Comparison of ENCODE assay signal across 10 mouse cellular contexts in genomic region chr9:107571534-107572326, GRCm38 (mm10). TPM values are rescaled to one million over a fixed set of nuclear protein-coding genes. Genes with fewer than 3 reads are reported as not detected.
DNase-seq lines count a peak whose midpoint lies in the region; ATAC-seq lines count a peak whose summit lies in the region.
"Had no signal": no experiment of that assay in that cellular context is flagged by ENCODE, and none has a peak within 500 bp of the region (broad histone marks: within the 10 kb centered on the region; RNA-seq: fewer than 3 reads in every experiment).

No protein-coding gene starts in this region.

- intact Hi-C loops in heart, postnatal 14 days (cut with DNase I): no loop called here

- no peak for ATAC-seq in heart, embryonic 11.5 days (replicated peaks; ENCODE audit: insufficient number of reproducible peaks, low FRiP score, low TSS enrichment)
- ATAC-seq in embryonic facial prominence, embryonic 14.5 days (ENCODE audit: low read depth): no peak
- ATAC-seq in limb, embryonic 13.5 days (ENCODE audit: low FRiP score, low read depth): no peak
- ATAC-seq in midbrain, embryonic 13.5 days: no peak

- no peak for DNase-seq in heart, postnatal 14 days
- DNase-seq in embryonic facial prominence, embryonic 14.5 days (ENCODE audit: low spot score): no peak
- no peak for DNase-seq in gastrocnemius, postnatal 25 days
- no peak for DNase-seq in right cerebral cortex, postnatal 4 days
- no peak for DNase-seq in retina, embryonic 14.5 days (ENCODE audit: low spot score)

- H3K27me3 ChIP-seq in heart, embryonic 11.5 days (ENCODE audit: control insufficient read depth, insufficient read depth, low read length): no peaks in the 10 kb centered on the region
- no peaks in the 10 kb centered on the region for H3K27me3 ChIP-seq in embryonic facial prominence, embryonic 14.5 days (replicated peaks; ENCODE audit: control insufficient read depth, insufficient read depth, low read length)
- no peaks in the 10 kb centered on the region for H3K27me3 ChIP-seq in limb, embryonic 13.5 days
- no peaks in the 10 kb centered on the region for H3K27me3 ChIP-seq in midbrain, embryonic 13.5 days
- H3K27me3 ChIP-seq: CH12.LX had no signal

- peaks cover 38% of the 10 kb centered on the region for H3K4me1 ChIP-seq in heart, embryonic 11.5 days (ENCODE audit: control insufficient read depth, insufficient read depth, low read length)
- H3K4me1 ChIP-seq in embryonic facial prominence, embryonic 14.5 days (ENCODE audit: control insufficient read depth, insufficient read depth, low read length): peaks cover 28% of the 10 kb centered on the region
- peaks cover 56% of the 10 kb centered on the region for H3K4me1 ChIP-seq in limb, embryonic 13.5 days
- peaks cover 51% of the 10 kb centered on the region for H3K4me1 ChIP-seq in midbrain, embryonic 13.5 days (replicated peaks)

- H3K27ac ChIP-seq in heart, embryonic 11.5 days (ENCODE audit: low read depth, low read length): no peak overlapping the region
- no peak overlapping the region for H3K27ac ChIP-seq in embryonic facial prominence, embryonic 14.5 days (replicated peaks; ENCODE audit: low read depth, low read length)
- no peak overlapping the region for H3K27ac ChIP-seq in limb, embryonic 13.5 days
- H3K27ac ChIP-seq in midbrain, embryonic 13.5 days: peak overlapping the region; percentile 14; the same call in 1 of the 2 replicates

- peak overlapping the region; percentile 93 for H3K4me2 ChIP-seq in heart, embryonic 11.5 days
- H3K4me2 ChIP-seq in embryonic facial prominence, embryonic 14.5 days (ENCODE audit: low read depth, low read length): no peak overlapping the region
- H3K4me2 ChIP-seq in limb, embryonic 13.5 days (replicated peaks): peak overlapping the region; percentile 89
- H3K4me2 ChIP-seq in midbrain, embryonic 13.5 days (replicated peaks): peak overlapping the region; percentile 96

- no peaks in the 10 kb centered on the region for H3K9me3 ChIP-seq in heart, embryonic 11.5 days (replicated peaks; ENCODE audit: control insufficient read depth, low read length)
- no peaks in the 10 kb centered on the region for H3K9me3 ChIP-seq in embryonic facial prominence, embryonic 14.5 days (ENCODE audit: control insufficient read depth, low read length)
- H3K9me3 ChIP-seq in limb, embryonic 13.5 days: no peaks in the 10 kb centered on the region
- H3K9me3 ChIP-seq in midbrain, embryonic 13.5 days: no peaks in the 10 kb centered on the region

- H3K36me3 ChIP-seq in heart, embryonic 11.5 days (ENCODE audit: control insufficient read depth, insufficient read depth, low read length): peaks cover 20% of the 10 kb centered on the region
- peaks cover 44% of the 10 kb centered on the region for H3K36me3 ChIP-seq in embryonic facial prominence, embryonic 14.5 days (ENCODE audit: control insufficient read depth, insufficient read depth, low read length)
- H3K36me3 ChIP-seq in limb, embryonic 13.5 days: peaks cover 47% of the 10 kb centered on the region
- peaks cover 44% of the 10 kb centered on the region for H3K36me3 ChIP-seq in midbrain, embryonic 13.5 days

- H3K4me3 ChIP-seq in heart, embryonic 11.5 days (ENCODE audit: low read depth, low read length): peak overlapping the region; percentile 85
- H3K4me3 ChIP-seq in embryonic facial prominence, embryonic 14.5 days (ENCODE audit: low read depth, low read length): no peak overlapping the region
- H3K4me3 ChIP-seq in limb, embryonic 13.5 days: peak overlapping the region; percentile 73
- H3K4me3 ChIP-seq in midbrain, embryonic 13.5 days (replicated peaks): peak overlapping the region; percentile 71; the same call in 1 of the 2 replicates
- H3K4me3 ChIP-seq: myocyte had no signal

- peak overlapping the region; percentile 40; the same call in 1 of the 2 replicates for H3K9ac ChIP-seq in heart, embryonic 11.5 days (ENCODE audit: low read depth, low read length)
- H3K9ac ChIP-seq in embryonic facial prominence, embryonic 14.5 days (ENCODE audit: low read depth, low read length): 0 out of 2 replicates have a peak overlapping the region, but pooled peaks have one; percentile 20
- peak overlapping the region; percentile 83; the same call in 1 of the 2 replicates for H3K9ac ChIP-seq in limb, embryonic 13.5 days
- peak overlapping the region; percentile 34; the same call in 1 of the 2 replicates for H3K9ac ChIP-seq in midbrain, embryonic 13.5 days (replicated peaks)

- WGBS in heart, embryonic 11.5 days (ENCODE audit: insufficient replicate concordance): 86% methylated on average over 22 of the region's 22 CpGs
- 95% methylated on average over 22 of the region's 22 CpGs for WGBS in embryonic facial prominence, embryonic 14.5 days
- WGBS in limb, embryonic 13.5 days: 95% methylated on average over 22 of the region's 22 CpGs
- 94% methylated on average over 22 of the region's 22 CpGs for WGBS in midbrain, embryonic 13.5 days

RNA-seq across cellular contexts. Expression of gene Hyal2, which starts 4.0 kb away (rescaled TPM):
- 105 and 117 TPM in 2 replicates for polyA plus RNA-seq in heart, embryonic 11.5 days (2014; fragmentation: Nextera tagmentation; extraction: Ambion mirVana)
- 10 to 100 TPM; 35.8 to 43.1 TPM for total RNA-seq in heart, postnatal 14 days (2021)
- polyA plus RNA-seq in embryonic facial prominence, embryonic 14.5 days (2014; fragmentation: Nextera tagmentation; extraction: Ambion mirVana): 106 and 112 TPM in 2 replicates
- 127 and 130 TPM in 2 replicates for polyA plus RNA-seq in limb, embryonic 13.5 days (2015; fragmentation: Nextera tagmentation; extraction: Ambion mirVana)
- polyA plus RNA-seq in midbrain, embryonic 13.5 days (2015; fragmentation: Nextera tagmentation; extraction: Ambion mirVana): 98.9 and 106 TPM in 2 replicates
- total RNA-seq in gastrocnemius, postnatal 25 days (2021): 10 to 100 TPM; 12.0 to 15.2 TPM

RNA-seq across cellular contexts. Expression of gene Hyal1, which starts 5.0 kb away (rescaled TPM):
- polyA plus RNA-seq in heart, embryonic 11.5 days (2014; fragmentation: Nextera tagmentation; extraction: Ambion mirVana): 3.4 and 3.5 TPM in 2 replicates
- total RNA-seq in heart, postnatal 14 days (2021): 1 to 10 TPM; 3.9 to 5.2 TPM
- 5.6 and 6.8 TPM in 2 replicates for polyA plus RNA-seq in embryonic facial prominence, embryonic 14.5 days (2014; fragmentation: Nextera tagmentation; extraction: Ambion mirVana)
- polyA plus RNA-seq in limb, embryonic 13.5 days (2015; fragmentation: Nextera tagmentation; extraction: Ambion mirVana): 13.4 and 15.5 TPM in 2 replicates
- polyA plus RNA-seq in midbrain, embryonic 13.5 days (2015; fragmentation: Nextera tagmentation; extraction: Ambion mirVana): 7.0 and 10.0 TPM in 2 replicates
- 1 to 10 TPM; 2.2 to 2.3 TPM for total RNA-seq in gastrocnemius, postnatal 25 days (2021)

RNA-seq across cellular contexts. Expression of gene Naa80, which starts 7.0 kb away (rescaled TPM):
- polyA plus RNA-seq in heart, embryonic 11.5 days (2014; fragmentation: Nextera tagmentation; extraction: Ambion mirVana): 12.2 and 15.2 TPM in 2 replicates
- total RNA-seq in heart, postnatal 14 days (2021): 10 to 100 TPM; 15.5 to 16.6 TPM
- polyA plus RNA-seq in embryonic facial prominence, embryonic 14.5 days (2014; fragmentation: Nextera tagmentation; extraction: Ambion mirVana): 15.9 and 18.0 TPM in 2 replicates
- polyA plus RNA-seq in limb, embryonic 13.5 days (2015; fragmentation: Nextera tagmentation; extraction: Ambion mirVana): 18.4 and 19.6 TPM in 2 replicates
- 16.5 and 19.1 TPM in 2 replicates for polyA plus RNA-seq in midbrain, embryonic 13.5 days (2015; fragmentation: Nextera tagmentation; extraction: Ambion mirVana)
- total RNA-seq in gastrocnemius, postnatal 25 days (2021): 10 to 100 TPM; 10.4 to 13.4 TPM

RNA-seq across cellular contexts. Expression of gene Tusc2, which starts 8.7 kb away (rescaled TPM):
- polyA plus RNA-seq in heart, embryonic 11.5 days (2014; fragmentation: Nextera tagmentation; extraction: Ambion mirVana): 60.4 and 63.3 TPM in 2 replicates
- total RNA-seq in heart, postnatal 14 days (2021): 10 to 100 TPM; 27.5 to 27.9 TPM
- polyA plus RNA-seq in embryonic facial prominence, embryonic 14.5 days (2014; fragmentation: Nextera tagmentation; extraction: Ambion mirVana): 43.1 and 45.2 TPM in 2 replicates
- polyA plus RNA-seq in limb, embryonic 13.5 days (2015; fragmentation: Nextera tagmentation; extraction: Ambion mirVana): 43.7 and 46.5 TPM in 2 replicates
- polyA plus RNA-seq in midbrain, embryonic 13.5 days (2015; fragmentation: Nextera tagmentation; extraction: Ambion mirVana): 93.2 and 109 TPM in 2 replicates
- total RNA-seq in gastrocnemius, postnatal 25 days (2021): 10 to 100 TPM; 30.5 to 31.1 TPM

RNA-seq across cellular contexts. Expression of gene Hyal3, which starts 8.9 kb away (rescaled TPM):
- polyA plus RNA-seq in heart, embryonic 11.5 days (2014; fragmentation: Nextera tagmentation; extraction: Ambion mirVana): 0.14 and 0.33 TPM in 2 replicates
- under 1 TPM; 0.31 to 0.49 TPM for total RNA-seq in heart, postnatal 14 days (2021)
- polyA plus RNA-seq in embryonic facial prominence, embryonic 14.5 days (2014; fragmentation: Nextera tagmentation; extraction: Ambion mirVana): 1.2 and 1.4 TPM in 2 replicates
- 1.5 and 1.7 TPM in 2 replicates for polyA plus RNA-seq in limb, embryonic 13.5 days (2015; fragmentation: Nextera tagmentation; extraction: Ambion mirVana)
- polyA plus RNA-seq in midbrain, embryonic 13.5 days (2015; fragmentation: Nextera tagmentation; extraction: Ambion mirVana): 1.1 and 1.8 TPM in 2 replicates
- total RNA-seq in gastrocnemius, postnatal 25 days (2021): under 1 TPM; 0.38 to 0.72 TPM

Comparison
In these comparisons a context has a peak if more than half of its experiments do, and no peak if none do; other contexts are left out.
1. H3K9ac ChIP-seq: peak in every context shown above with its lines; median percentile 83 in limb, embryonic 13.5 days; 40 in heart, embryonic 11.5 days; 34 in midbrain, embryonic 13.5 days; 20 in embryonic facial prominence, embryonic 14.5 days.